In genomic region chr5:74847824-74848223, GRCm38 (mm10) we compare ENCODE assay signal across 23 mouse cellular contexts.
A peak's percentile ranks its signal among the peaks of the same experiment; 100 is the strongest.
DNase-seq lines count a peak whose midpoint lies in the region; ATAC-seq lines count a peak whose summit lies in the region.
"Had no signal": no experiment of that assay in that cellular context is flagged by ENCODE, and none has a peak within 500 bp of the region (broad histone marks: within the 10 kb centered on the region; RNA-seq: fewer than 3 reads in every experiment).

No protein-coding gene starts in this region.

- peak; percentile 33; the same call in 1 of the 2 replicates for ATAC-seq in embryonic facial prominence, embryonic 14.5 days (ENCODE audit: low read depth)
- peak; percentile 77; the same call in 1 of the 2 replicates for ATAC-seq in lung, embryonic 15.5 days (ENCODE audit: borderline replicate concordance, extremely low read depth, low FRiP score, low TSS enrichment)
- peak; percentile 76; the same call in 1 of the 2 replicates for ATAC-seq in stomach, embryonic 14.5 days (ENCODE audit: insufficient number of reproducible peaks, insufficient read depth, low FRiP score, low read depth)
- no peak for ATAC-seq in frontal cortex, adult (ENCODE audit: low TSS enrichment)
- ATAC-seq in midbrain, embryonic 16.5 days: no peak
- ATAC-seq: CD4-positive, CD25-positive, alpha-beta regulatory T cell, adult 4 months; forebrain, embryonic 14.5 days; hindbrain, postnatal 0 days had no signal

- no peak overlapping the region for H3K4me2 ChIP-seq in embryonic facial prominence, embryonic 14.5 days (ENCODE audit: low read depth, low read length)
- no peak overlapping the region for H3K4me2 ChIP-seq in lung, embryonic 15.5 days
- H3K4me2 ChIP-seq in stomach, embryonic 14.5 days (replicated peaks; ENCODE audit: low read depth, low read length): no peak overlapping the region
- H3K4me2 ChIP-seq in midbrain, embryonic 16.5 days (ENCODE audit: low read length): no peak overlapping the region
- H3K4me2 ChIP-seq: liver, embryonic 15.5 days; midbrain, embryonic 11.5 days; neural tube, embryonic 12.5 days had no signal

- peak; percentile 61 for DNase-seq in embryonic facial prominence, embryonic 14.5 days (ENCODE audit: low spot score)
- no peak for DNase-seq in embryonic facial prominence, embryonic 10.5 days (ENCODE audit: low spot score)
- DNase-seq in NIH3T3 (ENCODE audit: low read depth): peak; percentile 49
- DNase-seq in cerebellum, adult 18-20 months: no peak
- DNase-seq: cerebellum, adult 2 months; gastrocnemius, postnatal 25 days; heart, adult 2 months; kidney, adult 8-10 months; kidney, postnatal 25 days; left cerebral cortex, postnatal 4 days; right cerebral cortex, postnatal 4 days; thymus, postnatal 25 days had no signal

- no peak overlapping the region for H3K4me3 ChIP-seq in embryonic facial prominence, embryonic 14.5 days (ENCODE audit: low read depth, low read length)
- no peak overlapping the region for H3K4me3 ChIP-seq in embryonic facial prominence, embryonic 10.5 days
- no peak overlapping the region for H3K4me3 ChIP-seq in lung, embryonic 15.5 days
- H3K4me3 ChIP-seq in stomach, embryonic 14.5 days (ENCODE audit: low read depth, low read length): no peak overlapping the region
- no peak overlapping the region for H3K4me3 ChIP-seq in midbrain, embryonic 16.5 days (ENCODE audit: low read depth, low read length)
- H3K4me3 ChIP-seq: heart, adult 2 months; left cerebral cortex, adult 2 months; liver, embryonic 15.5 days; neural tube, embryonic 12.5 days had no signal

- WGBS in embryonic facial prominence, embryonic 14.5 days: 47% methylated on average over 6 of the region's 6 CpGs
- WGBS in embryonic facial prominence, embryonic 10.5 days: 71% methylated on average over 6 of the region's 6 CpGs
- WGBS in lung, embryonic 15.5 days: 32% methylated on average over 6 of the region's 6 CpGs
- WGBS in stomach, embryonic 14.5 days: 25% methylated on average over 6 of the region's 6 CpGs
- 86% methylated on average over 6 of the region's 6 CpGs for WGBS in midbrain, embryonic 16.5 days

- no peaks in the 10 kb centered on the region for H3K27me3 ChIP-seq in embryonic facial prominence, embryonic 14.5 days (replicated peaks; ENCODE audit: control insufficient read depth, insufficient read depth, low read length)
- no peaks in the 10 kb centered on the region for H3K27me3 ChIP-seq in embryonic facial prominence, embryonic 10.5 days (replicated peaks; ENCODE audit: low read depth, poor library complexity, severe bottlenecking)
- no peaks in the 10 kb centered on the region for H3K27me3 ChIP-seq in lung, embryonic 15.5 days
- no peaks in the 10 kb centered on the region for H3K27me3 ChIP-seq in stomach, embryonic 14.5 days (ENCODE audit: control insufficient read depth, insufficient read depth, low read length)
- H3K27me3 ChIP-seq in midbrain, embryonic 16.5 days (ENCODE audit: control insufficient read depth, insufficient read depth, low read depth, low read length): no peaks in the 10 kb centered on the region
- H3K27me3 ChIP-seq: liver, embryonic 15.5 days; neural tube, embryonic 12.5 days had no signal

- no peak overlapping the region for H3K9ac ChIP-seq in embryonic facial prominence, embryonic 14.5 days (ENCODE audit: low read depth, low read length)
- H3K9ac ChIP-seq in lung, embryonic 15.5 days: no peak overlapping the region
- H3K9ac ChIP-seq in stomach, embryonic 14.5 days (replicated peaks; ENCODE audit: low read depth, low read length): no peak overlapping the region
- H3K9ac ChIP-seq in midbrain, embryonic 16.5 days (ENCODE audit: low read depth, low read length): no peak overlapping the region
- H3K9ac ChIP-seq: liver, embryonic 15.5 days; neural tube, embryonic 12.5 days had no signal

- no peaks in the 10 kb centered on the region for H3K9me3 ChIP-seq in embryonic facial prominence, embryonic 14.5 days (ENCODE audit: control insufficient read depth, low read length)
- H3K9me3 ChIP-seq in embryonic facial prominence, embryonic 10.5 days: no peaks in the 10 kb centered on the region
- no peaks in the 10 kb centered on the region for H3K9me3 ChIP-seq in lung, embryonic 15.5 days
- H3K9me3 ChIP-seq in stomach, embryonic 14.5 days (ENCODE audit: control insufficient read depth, low read depth, low read length): no peaks in the 10 kb centered on the region
- no peaks in the 10 kb centered on the region for H3K9me3 ChIP-seq in midbrain, embryonic 16.5 days (replicated peaks; ENCODE audit: control insufficient read depth, low read length, poor library complexity, severe bottlenecking)
- H3K9me3 ChIP-seq: liver, embryonic 15.5 days; neural tube, embryonic 12.5 days had no signal

- H3K27ac ChIP-seq in embryonic facial prominence, embryonic 14.5 days (replicated peaks; ENCODE audit: low read depth, low read length): no peak overlapping the region
- H3K27ac ChIP-seq in embryonic facial prominence, embryonic 10.5 days (replicated peaks): no peak overlapping the region
- H3K27ac ChIP-seq in lung, embryonic 15.5 days: peak overlapping the region; percentile 58; the same call in 1 of the 2 replicates
- H3K27ac ChIP-seq in stomach, embryonic 14.5 days (ENCODE audit: low read length): peak overlapping the region; percentile 81
- no peak overlapping the region for H3K27ac ChIP-seq in midbrain, embryonic 16.5 days (ENCODE audit: low read length)
- H3K27ac ChIP-seq: heart, adult 2 months; hindbrain, postnatal 0 days; left cerebral cortex, adult 2 months; liver, embryonic 15.5 days; neural tube, embryonic 12.5 days had no signal

- no peaks in the 10 kb centered on the region for H3K36me3 ChIP-seq in embryonic facial prominence, embryonic 14.5 days (ENCODE audit: control insufficient read depth, insufficient read depth, low read length)
- no peaks in the 10 kb centered on the region for H3K36me3 ChIP-seq in embryonic facial prominence, embryonic 10.5 days (replicated peaks)
- no peaks in the 10 kb centered on the region for H3K36me3 ChIP-seq in lung, embryonic 15.5 days
- no peaks in the 10 kb centered on the region for H3K36me3 ChIP-seq in stomach, embryonic 14.5 days (ENCODE audit: control insufficient read depth, insufficient read depth, low read length)
- no peaks in the 10 kb centered on the region for H3K36me3 ChIP-seq in midbrain, embryonic 16.5 days (ENCODE audit: control insufficient read depth, insufficient read depth, low read length)
- H3K36me3 ChIP-seq: liver, embryonic 15.5 days; neural tube, embryonic 12.5 days had no signal

- no peaks in the 10 kb centered on the region for H3K4me1 ChIP-seq in embryonic facial prominence, embryonic 14.5 days (ENCODE audit: control insufficient read depth, insufficient read depth, low read length)
- no peaks in the 10 kb centered on the region for H3K4me1 ChIP-seq in embryonic facial prominence, embryonic 10.5 days
- H3K4me1 ChIP-seq in lung, embryonic 15.5 days: peaks cover 6% of the 10 kb centered on the region; the same call in 1 of the 2 replicates
- peaks cover 17% of the 10 kb centered on the region; the same call in 1 of the 2 replicates for H3K4me1 ChIP-seq in stomach, embryonic 14.5 days (ENCODE audit: control insufficient read depth, insufficient read depth, low read length)
- no peaks in the 10 kb centered on the region for H3K4me1 ChIP-seq in midbrain, embryonic 16.5 days (ENCODE audit: control insufficient read depth, insufficient read depth, low read length)
- H3K4me1 ChIP-seq: liver, embryonic 15.5 days; neural tube, embryonic 12.5 days had no signal

Comparison
In these comparisons a context has a peak if more than half of its experiments do, and no peak if none do; other contexts are left out.
1. DNase-seq: peak in embryonic facial prominence, embryonic 14.5 days (single experiment) and NIH3T3 (single experiment); none in embryonic facial prominence, embryonic 10.5 days (single experiment) and cerebellum, adult 18-20 months (0 of 2).
2. ATAC-seq: peak in embryonic facial prominence, embryonic 14.5 days (single experiment), lung, embryonic 15.5 days (single experiment) and stomach, embryonic 14.5 days (single experiment); none in frontal cortex, adult (single experiment) and midbrain, embryonic 16.5 days (single experiment).
3. H3K27ac ChIP-seq: peak in lung, embryonic 15.5 days (single experiment) and stomach, embryonic 14.5 days (single experiment); none in embryonic facial prominence, embryonic 14.5 days (single experiment), embryonic facial prominence, embryonic 10.5 days (single experiment) and midbrain, embryonic 16.5 days (single experiment).